Mouse (Mus musculus) MEL (cell line): ENCODE data around the gene Cd82. TPM values are rescaled to one million over a fixed set of nuclear protein-coding genes. Genes with fewer than 3 reads are reported as not detected.
A peak's percentile ranks its signal among the peaks of the same experiment; 100 is the strongest.

Source experiments
- DNase-seq: peaks from one replicate; pipeline ENCODE4 v3.0.0; 2011; ENCODE audit warnings: low read depth, low spot score
- H3K27ac ChIP-seq: 2 replicates; pipeline ENCODE4 v1.5.1; 2012; ENCODE audit warnings: low read depth, mild to moderate bottlenecking, control low read depth, low read length, moderate library complexity; ENCODE audit not compliant: control insufficient read depth
- H3K27me3 ChIP-seq, 2 experiments: fragments of 150-350 bp in 1 of 2; sonication (generic) in 1 of 2; 2 replicates each; pipeline ENCODE4 v1.6.1; 2012; ENCODE audit warnings: low read length in 2 of 2, mild to moderate bottlenecking in 2 of 2, improper control_type of control experiment in 1 of 2, moderate library complexity in 1 of 2; ENCODE audit not compliant: insufficient read depth in 2 of 2, control insufficient read depth in 1 of 2
- H3K36me3 ChIP-seq, 2 experiments: 2 replicates each; pipeline ENCODE4 v1.6.1; 2012 to 2014; ENCODE audit warnings: low read length in 2 of 2, improper control_type of control experiment in 1 of 2, inconsistent platforms in 1 of 2, mild to moderate bottlenecking in 1 of 2; ENCODE audit not compliant: insufficient read depth in 2 of 2, control insufficient read depth in 1 of 2
- H3K4me1 ChIP-seq, 2 experiments: fragments of 150-350 bp in 1 of 2; sonication (generic) in 1 of 2; 2 replicates each; pipeline ENCODE4 v1.6.1; 2012; ENCODE audit warnings: low read length in 2 of 2, improper control_type of control experiment in 1 of 2, mild to moderate bottlenecking in 1 of 2; ENCODE audit not compliant: insufficient read depth in 2 of 2, control insufficient read depth in 1 of 2
- H3K4me3 ChIP-seq, 2 experiments: fragments of 150-350 bp in 1 of 2; sonication (generic) in 1 of 2; 2 replicates each; pipeline ENCODE4 v1.5.1; 2012; ENCODE audit warnings: low read depth in 2 of 2, low read length in 2 of 2, mild to moderate bottlenecking in 2 of 2, moderate library complexity in 2 of 2, control low read depth in 1 of 2, improper control_type of control experiment in 1 of 2; ENCODE audit not compliant: control insufficient read depth in 1 of 2, insufficient read depth in 1 of 2
- H3K79me2 ChIP-seq: 2 replicates; pipeline ENCODE4 v1.6.1; 2012; ENCODE audit warnings: mild to moderate bottlenecking, low read length, moderate library complexity; ENCODE audit not compliant: control insufficient read depth, poor library complexity, insufficient read depth
- H3K9ac ChIP-seq: 2 replicates; pipeline ENCODE4 v1.6.1; 2012; ENCODE audit warnings: low read depth, mild to moderate bottlenecking, control low read depth, low read length, moderate library complexity; ENCODE audit not compliant: control insufficient read depth, poor library complexity, severe bottlenecking
- H3K9me3 ChIP-seq: fragments of 150-350 bp; sonication (generic); replicated peaks from 2 replicates; pipeline ENCODE4 v1.6.1; 2012; ENCODE audit warnings: mild to moderate bottlenecking, low read length, improper control_type of control experiment, moderate library complexity; ENCODE audit not compliant: insufficient read depth
- BHLHE40 ChIP-seq: IDR thresholded peaks from 2 replicates; pipeline ENCODE4 v1.6.1; 2012; ENCODE audit warnings: low read depth, mild to moderate bottlenecking, inconsistent platforms, low read length, improper control_type of control experiment, borderline replicate concordance
- CHD1 ChIP-seq: IDR thresholded peaks from 2 replicates; pipeline ENCODE4 v1.6.1; 2012; ENCODE audit warnings: low read depth, mild to moderate bottlenecking, inconsistent platforms, low read length, improper control_type of control experiment
- CHD2 ChIP-seq: IDR thresholded peaks from 2 replicates; pipeline ENCODE4 v1.6.1; 2011; ENCODE audit warnings: low read length, improper control_type of control experiment
- E2F4 ChIP-seq: IDR thresholded peaks from 2 replicates; pipeline ENCODE4 v1.6.1; 2011; ENCODE audit warnings: low read depth, low read length, improper control_type of control experiment, borderline replicate concordance
- ELF1 ChIP-seq: IDR thresholded peaks from 2 replicates; pipeline ENCODE4 v1.6.1; 2014; ENCODE audit warnings: low read depth, mild to moderate bottlenecking, inconsistent platforms, low read length, improper control_type of control experiment, moderate library complexity
- EP300 ChIP-seq, 2 experiments: IDR thresholded peaks; 2 replicates each; pipeline ENCODE4 v1.6.1; 2011; ENCODE audit warnings: improper control_type of control experiment in 2 of 2, low read length in 2 of 2, low read depth in 1 of 2, mild to moderate bottlenecking in 1 of 2
- ETS1 ChIP-seq: IDR thresholded peaks from 2 replicates; pipeline ENCODE4 v1.6.1; 2012; ENCODE audit warnings: low read depth, mild to moderate bottlenecking, inconsistent platforms, low read length, improper control_type of control experiment, moderate library complexity
- GABPA ChIP-seq: IDR thresholded peaks from 2 replicates; pipeline ENCODE4 v1.6.1; 2012; ENCODE audit warnings: low read depth, mild to moderate bottlenecking, inconsistent platforms, low read length, improper control_type of control experiment, moderate library complexity
- GATA1 ChIP-seq: IDR thresholded peaks from 2 replicates; pipeline ENCODE4 v1.6.1; 2011; ENCODE audit warnings: low read depth, low read length, improper control_type of control experiment
- JUND ChIP-seq: IDR thresholded peaks from 2 replicates; pipeline ENCODE4 v1.6.1; 2011; ENCODE audit warnings: low read depth, mild to moderate bottlenecking, improper control_type of control experiment, low read length
- KAT2A ChIP-seq: conservative IDR thresholded peaks from 2 replicates; pipeline ENCODE4 v1.6.1; 2012; ENCODE audit warnings: low read depth, low read length, improper control_type of control experiment, inconsistent platforms
- MAFK ChIP-seq: IDR thresholded peaks from 2 replicates; pipeline ENCODE4 v1.6.1; 2011; ENCODE audit warnings: low read depth, mild to moderate bottlenecking, low read length, improper control_type of control experiment, borderline replicate concordance
- MAX ChIP-seq: IDR thresholded peaks from 2 replicates; pipeline ENCODE4 v1.6.1; 2011; ENCODE audit warnings: low read length, improper control_type of control experiment
- MAZ ChIP-seq: IDR thresholded peaks from 2 replicates; pipeline ENCODE4 v1.6.1; 2012; ENCODE audit warnings: low read depth, mild to moderate bottlenecking, inconsistent platforms, low read length, improper control_type of control experiment
- MEF2A ChIP-seq: IDR thresholded peaks from 2 replicates; pipeline ENCODE4 v1.6.1; 2014; ENCODE audit warnings: low read depth, mild to moderate bottlenecking, inconsistent platforms, low read length, improper control_type of control experiment; ENCODE audit not compliant: poor library complexity, insufficient replicate concordance, severe bottlenecking; ENCODE audit errors: extremely low read depth
- MXI1 ChIP-seq: IDR thresholded peaks from 2 replicates; pipeline ENCODE4 v1.6.1; 2011; ENCODE audit warnings: mild to moderate bottlenecking, low read depth, low read length, improper control_type of control experiment
- MYC ChIP-seq: IDR thresholded peaks from 2 replicates; pipeline ENCODE4 v1.6.1; 2011; ENCODE audit warnings: low read depth, mild to moderate bottlenecking, low read length, improper control_type of control experiment, moderate library complexity
- NELFE ChIP-seq: IDR thresholded peaks from 2 replicates; pipeline ENCODE4 v1.6.1; 2011; ENCODE audit warnings: low read depth, low read length, improper control_type of control experiment
- NRF1 ChIP-seq: IDR thresholded peaks from 2 replicates; pipeline ENCODE4 v1.6.1; 2014; ENCODE audit warnings: low read depth, mild to moderate bottlenecking, inconsistent platforms, low read length, improper control_type of control experiment, moderate library complexity; ENCODE audit not compliant: poor library complexity, insufficient read depth, severe bottlenecking
- POLR2A ChIP-seq, 2 experiments: IDR thresholded peaks; 2 replicates each; pipeline ENCODE4 v1.6.1; 2011 to 2012; ENCODE audit warnings: low read length in 2 of 2, mild to moderate bottlenecking in 2 of 2, control low read depth in 1 of 2, improper control_type of control experiment in 1 of 2, low read depth in 1 of 2, moderate library complexity in 1 of 2; ENCODE audit not compliant: control insufficient read depth in 1 of 2, insufficient read depth in 1 of 2, poor library complexity in 1 of 2
- POLR2AphosphoS2 ChIP-seq: IDR thresholded peaks from 2 replicates; pipeline ENCODE4 v1.6.1; 2011; ENCODE audit warnings: low read length, improper control_type of control experiment
- RCOR1 ChIP-seq: IDR thresholded peaks from 2 replicates; pipeline ENCODE4 v1.6.1; 2012; ENCODE audit warnings: low read depth, mild to moderate bottlenecking, inconsistent platforms, low read length, improper control_type of control experiment
- SIN3A ChIP-seq: IDR thresholded peaks from 2 replicates; pipeline ENCODE4 v1.6.1; 2012; ENCODE audit warnings: low read length, improper control_type of control experiment, inconsistent platforms
- SMC3 ChIP-seq: IDR thresholded peaks from 2 replicates; pipeline ENCODE4 v1.6.1; 2011; ENCODE audit warnings: low read depth, low read length, improper control_type of control experiment
- TAL1 ChIP-seq: IDR thresholded peaks from 2 replicates; pipeline ENCODE4 v1.6.1; 2012; ENCODE audit warnings: mild to moderate bottlenecking, inconsistent platforms, low read length, moderate library complexity, mixed read lengths
- TBP ChIP-seq: IDR thresholded peaks from 2 replicates; pipeline ENCODE4 v1.8.0; 2011; ENCODE audit warnings: low read depth, low read length, improper control_type of control experiment
- TCF12 ChIP-seq: IDR thresholded peaks from 2 replicates; pipeline ENCODE4 v1.6.1; 2014; ENCODE audit warnings: low read depth, mild to moderate bottlenecking, inconsistent platforms, low read length, improper control_type of control experiment, moderate library complexity
- UBTF ChIP-seq: IDR thresholded peaks from 2 replicates; pipeline ENCODE4 v1.6.1; 2012; ENCODE audit warnings: low read depth, mild to moderate bottlenecking, inconsistent platforms, low read length, improper control_type of control experiment, moderate library complexity, borderline replicate concordance; ENCODE audit not compliant: insufficient read depth
- USF2 ChIP-seq, 2 experiments: IDR thresholded peaks; 2 replicates each; pipeline ENCODE4 v1.6.1; 2011 to 2012; ENCODE audit warnings: improper control_type of control experiment in 2 of 2, low read length in 2 of 2, borderline replicate concordance in 1 of 2, inconsistent platforms in 1 of 2, low read depth in 1 of 2, mild to moderate bottlenecking in 1 of 2; ENCODE audit not compliant: insufficient read depth in 1 of 2
- ZC3H11A ChIP-seq: IDR thresholded peaks from 2 replicates; pipeline ENCODE4 v1.6.1; 2012; ENCODE audit warnings: low read depth, mild to moderate bottlenecking, inconsistent platforms, low read length, improper control_type of control experiment
- ZKSCAN1 ChIP-seq: IDR thresholded peaks from 2 replicates; pipeline ENCODE4 v1.6.1; 2012; ENCODE audit warnings: low read depth, mild to moderate bottlenecking, inconsistent platforms, low read length, improper control_type of control experiment, moderate library complexity
- polyA plus RNA-seq, 2 experiments: library from polyadenylated mRNA; stranded (reverse) in 1 of 2; unstranded in 1 of 2; fragments of >175 nt in 1 of 2; fragments of >200 nt in 1 of 2; gene quantifications; 2 replicates each; pipeline versions ENCODE4 v1.2.1 to v1.2.4; 2012; ENCODE audit warnings: low replicate concordance in 2 of 2, low read depth in 1 of 2; ENCODE audit not compliant: insufficient read length in 2 of 2, insufficient read depth in 1 of 2, missing spikeins in 1 of 2
- total RNA-seq: library from RNA; depleted of rRNA; stranded (reverse); fragments of 300-350 nt; gene quantifications from 2 replicates; pipeline ENCODE4 v1.2.3, GENCODE M21; 2012

Gene Cd82
- total and polyA plus RNA-seq, 3 experiments: 37.6 to 59.7 TPM; not detected in 1

- Histone ChIP-seq H3K79me2 (no peaks in the 10 kb centered on the region), H3K4me1 (no peaks in the 10 kb centered on the region)
- TF ChIP-seq TBP (no peak), ZKSCAN1 (no peak), POLR2AphosphoS2 (no peak), RCOR1 (no peak), JUND (no peak), GATA1 (no peak), MAFK (no peak), EP300 (IDR thresholded peaks at IDR 0.05; ENCODE audit: low read depth in 1 of 2, low read length in 2 of 2) (no peak), SIN3A (no peak), ETS1 (no peak), BHLHE40 (no peak), E2F4 (no peak), USF2 (IDR thresholded peaks at IDR 0.05; ENCODE audit: borderline replicate concordance in 1 of 2, insufficient read depth in 1 of 2, low read depth in 1 of 2, low read length in 2 of 2) (no peak)
- TF ChIP-seq, all 39 proteins: peak for 0
- H3K27me3 ChIP-seq: peaks cover 0 to 2% of the 10 kb centered on the region in 2 experiments; a peak in 1 of 4 replicates
- no peak for DNase-seq
- H3K9ac ChIP-seq: no peak overlapping the region
- H3K36me3 ChIP-seq: no peaks in the 10 kb centered on the region; a peak in 1 of 4 replicates
- H3K27ac ChIP-seq: no peak overlapping the region
- no peaks in the 10 kb centered on the region for H3K9me3 ChIP-seq
- H3K4me3 ChIP-seq: no peak overlapping the region
Observed at GRCm38 (mm10) chr2:93476487-93476886, 13.5 kb upstream of the Cd82 start.

- Histone ChIP-seq H3K9ac (no peak overlapping the region), H3K36me3 (no peaks in the 10 kb centered on the region; a peak in 2 of 4 replicates), H3K4me1 (peaks cover 0 to 5% of the 10 kb centered on the region in 2 experiments; a peak in 1 of 4 replicates), H3K79me2 (no peaks in the 10 kb centered on the region), H3K27me3 (peaks cover 0 to 2% of the 10 kb centered on the region in 2 experiments; a peak in 1 of 4 replicates), H3K9me3 (no peaks in the 10 kb centered on the region), H3K4me3 (no peak overlapping the region), H3K27ac (no peak overlapping the region)
- DNase-seq: peak; percentile 90
- 0 out of 2 replicates have a peak, but pooled peaks have one; percentile 6 for TF ChIP-seq GATA1
- TF ChIP-seq NRF1: no peak
- peak; percentile 92 for TF ChIP-seq SMC3
- TF ChIP-seq MAX: no peak
- no peak for TF ChIP-seq CHD2
- TF ChIP-seq TBP: no peak
- no peak for TF ChIP-seq ELF1
- no peak for TF ChIP-seq KAT2A
- TF ChIP-seq MYC: 0 out of 2 replicates have a peak, but pooled peaks have one; percentile 21
- TF ChIP-seq GABPA: no peak
- TF ChIP-seq USF2 (IDR thresholded peaks at IDR 0.05; ENCODE audit: borderline replicate concordance in 1 of 2, insufficient read depth in 1 of 2, low read depth in 1 of 2, low read length in 2 of 2): no peak
- TF ChIP-seq TCF12: no peak
- no peak for TF ChIP-seq MAZ
- no peak for TF ChIP-seq UBTF
- no peak for TF ChIP-seq TAL1
- no peak for TF ChIP-seq RCOR1
- TF ChIP-seq BHLHE40: 0 out of 2 replicates have a peak, but pooled peaks have one; percentile 8
- TF ChIP-seq MXI1: no peak
- no peak for TF ChIP-seq E2F4
- no peak for TF ChIP-seq SIN3A
- TF ChIP-seq POLR2A (IDR thresholded peaks at IDR 0.05; ENCODE audit: control insufficient read depth in 1 of 2, insufficient read depth in 1 of 2, low read depth in 1 of 2, low read length in 2 of 2, poor library complexity in 1 of 2): no peak
- TF ChIP-seq MEF2A: no peak
- TF ChIP-seq ZC3H11A: peak; percentile 75
- TF ChIP-seq NELFE: no peak
- TF ChIP-seq ETS1: no peak
- TF ChIP-seq CHD1: no peak
Observed at GRCm38 (mm10) chr2:93475040-93475439, 12.1 kb upstream of the Cd82 start.
